Mouse (Mus musculus) kidney, adult 8-10 months (tissue): ENCODE measurements around the gene Dlg1.
"Not testable (repeated sequence)": the region's sequence is repeated elsewhere in the genome, so short reads cannot be mapped to it uniquely, and the experiment has no call there.

Source experiments
- DNase-seq, 2 experiments: peaks; one replicate each; pipeline ENCODE4 v3.0.0; 2022

Gene Dlg1

GRCm38 (mm10) chr16:31658539-31659334 is 4.5 kb upstream of the Dlg1 start:
- peak; percentile 32 to 43 for DNase-seq

DNA sequence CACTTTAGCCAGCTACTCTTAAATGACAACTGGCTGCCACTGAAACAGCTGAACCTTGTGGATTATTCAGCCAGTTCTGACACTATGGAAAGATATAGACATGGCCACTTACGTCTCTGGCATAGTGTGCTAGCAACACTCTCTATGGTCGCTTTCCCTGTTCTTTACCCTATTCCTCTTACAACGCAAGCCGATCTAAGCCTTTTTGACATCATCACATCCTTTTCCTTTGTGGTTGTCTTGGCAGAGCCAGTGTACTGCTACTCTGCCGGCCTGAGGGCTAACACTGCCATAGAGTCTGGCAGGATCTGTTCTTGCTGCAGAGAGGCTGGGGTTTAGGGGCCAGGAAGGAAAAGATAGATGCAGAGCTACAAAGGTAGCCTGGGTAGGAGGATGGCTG is 3.8 kb upstream of the Dlg1 start:
- DNase-seq = no peak

GRCm38 (mm10) chr16:31662556-31663378 is 476 bp upstream of the Dlg1 start:
- no peak for DNase-seq

GRCm38 (mm10) chr16:31664287-31664597 is 999 bp downstream of the Dlg1 start:
- DNase-seq = no peak

- DNase-seq = no peak
Measured at GRCm38 (mm10) chr16:31672202-31672601, 9.0 kb downstream of the Dlg1 start.

- DNase-seq = no peak
Measured at GRCm38 (mm10) chr16:31677463-31677862, 14.2 kb downstream of the Dlg1 start.

GRCm38 (mm10) chr16:31682291-31682690 is 19.0 kb downstream of the Dlg1 start:
- no peak for DNase-seq

GRCm38 (mm10) chr16:31683670-31684430 is 20.6 kb downstream of the Dlg1 start:
- peak; percentile 42 to 59 for DNase-seq

DNA sequence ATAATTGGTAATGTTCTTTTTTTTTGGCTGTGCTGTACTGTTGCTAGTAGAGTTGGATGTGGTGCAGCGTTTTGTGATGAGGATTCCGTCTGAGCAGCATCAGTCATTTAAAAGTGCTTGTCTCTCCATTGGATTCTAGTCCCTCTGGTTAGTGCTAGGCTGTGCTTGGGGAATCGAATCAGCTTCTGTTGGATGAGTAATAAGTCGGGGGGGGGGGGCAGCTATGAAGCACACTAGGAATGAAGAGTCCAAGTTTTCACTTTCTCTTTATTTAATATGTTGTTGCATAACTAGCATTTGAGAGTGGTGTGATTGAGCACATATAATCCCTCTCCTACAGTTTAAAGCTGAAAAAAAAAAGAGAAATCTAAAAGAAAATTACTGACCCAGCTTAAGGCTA is 21.5 kb downstream of the Dlg1 start:
- DNase-seq = no peak

GRCm38 (mm10) chr16:31687766-31688165 is 24.5 kb downstream of the Dlg1 start:
- DNase-seq = peak in 1 of 2 experiments; percentile 32

- no peak for DNase-seq
Measured at GRCm38 (mm10) chr16:31695286-31696020, 32.2 kb downstream of the Dlg1 start.

GRCm38 (mm10) chr16:31696367-31696766 is 33.1 kb downstream of the Dlg1 start:
- DNase-seq = no peak

DNA sequence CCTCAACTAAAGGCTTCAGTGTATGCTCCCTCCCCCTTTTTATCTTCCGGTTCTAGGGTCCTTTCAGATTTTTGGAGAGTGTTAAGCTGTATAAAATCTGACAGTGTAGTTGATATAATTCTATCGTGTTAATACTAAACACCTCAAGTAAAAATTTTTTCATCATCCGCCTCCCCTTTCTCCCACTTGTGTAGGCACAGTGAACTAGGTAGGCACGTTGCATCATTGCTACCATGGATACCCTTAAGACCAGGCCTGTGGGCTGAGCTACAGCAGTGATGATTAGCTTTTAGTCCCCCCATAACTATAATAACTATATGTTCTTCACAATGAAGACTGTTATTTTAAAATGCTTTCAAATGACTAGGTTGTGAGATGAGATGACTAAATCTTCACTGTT is 34.1 kb downstream of the Dlg1 start:
- DNase-seq = no peak

GRCm38 (mm10) chr16:31705213-31705612 is 42.0 kb downstream of the Dlg1 start:
- DNase-seq = no peak

GRCm38 (mm10) chr16:31705904-31706303 is 42.7 kb downstream of the Dlg1 start:
- no peak for DNase-seq

GRCm38 (mm10) chr16:31707326-31707725 is 44.1 kb downstream of the Dlg1 start:
- DNase-seq = no peak

- no peak for DNase-seq
Measured at GRCm38 (mm10) chr16:31722991-31723390, 59.7 kb downstream of the Dlg1 start.

DNA sequence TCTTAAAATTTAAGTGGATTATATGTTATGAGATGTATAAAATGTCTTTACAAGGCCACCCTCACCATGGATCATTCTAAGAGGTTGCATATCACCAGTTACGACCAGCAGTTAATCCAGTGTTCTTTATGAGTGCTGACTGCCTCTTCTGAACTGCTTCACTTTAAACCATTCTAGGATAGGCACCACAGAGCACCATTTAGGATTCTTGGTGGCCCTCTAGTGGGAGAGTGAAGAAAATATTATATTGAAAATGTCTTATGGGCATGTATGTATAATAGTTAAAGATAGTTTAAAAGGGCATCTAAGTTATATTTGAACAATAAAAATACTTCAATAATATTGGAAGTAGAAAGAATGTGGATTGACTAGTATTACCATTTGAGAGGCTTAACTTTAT is 60.9 kb downstream of the Dlg1 start:
- peak in 1 of 2 experiments; percentile 20 for DNase-seq

DNA sequence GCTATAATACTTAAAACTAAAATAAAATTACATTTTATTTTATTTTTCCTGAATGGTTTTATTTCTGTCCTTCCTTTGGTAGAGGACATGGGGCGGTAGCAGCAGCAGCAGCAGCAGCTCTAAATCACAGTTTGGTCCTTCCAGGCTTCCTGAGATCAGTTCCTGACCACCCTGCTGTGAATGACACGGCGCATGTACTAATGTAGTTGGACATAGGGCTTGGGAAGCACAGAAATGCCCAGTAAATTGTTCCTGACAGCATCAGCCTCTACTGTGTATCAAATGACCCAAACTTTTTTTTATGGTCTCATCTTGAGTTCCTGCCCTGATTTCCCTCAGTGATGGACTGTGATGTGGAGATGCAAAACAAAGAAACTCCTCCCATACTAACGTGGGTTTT is 61.6 kb downstream of the Dlg1 start:
- no peak for DNase-seq

DNA sequence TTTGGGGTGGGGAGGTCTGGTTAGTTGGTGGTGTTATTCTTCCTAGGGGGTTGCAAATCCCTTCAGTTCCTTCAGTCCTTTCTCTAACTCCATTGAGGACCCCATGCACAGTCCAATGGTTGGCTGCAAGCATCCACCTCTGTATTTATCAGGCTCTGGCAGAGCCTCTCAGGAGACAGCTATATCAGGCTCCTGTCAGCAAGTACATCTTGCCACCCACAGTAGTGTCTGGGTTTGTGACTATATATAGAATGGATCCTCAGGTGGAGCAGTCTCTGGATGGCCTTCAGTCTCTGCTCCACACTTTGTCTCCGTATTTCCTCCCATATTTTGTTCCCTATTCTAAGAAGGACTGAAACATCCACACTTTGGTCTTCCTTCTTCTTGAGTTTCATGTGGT is 67.7 kb downstream of the Dlg1 start:
- DNase-seq = not testable (repeated sequence)

DNA sequence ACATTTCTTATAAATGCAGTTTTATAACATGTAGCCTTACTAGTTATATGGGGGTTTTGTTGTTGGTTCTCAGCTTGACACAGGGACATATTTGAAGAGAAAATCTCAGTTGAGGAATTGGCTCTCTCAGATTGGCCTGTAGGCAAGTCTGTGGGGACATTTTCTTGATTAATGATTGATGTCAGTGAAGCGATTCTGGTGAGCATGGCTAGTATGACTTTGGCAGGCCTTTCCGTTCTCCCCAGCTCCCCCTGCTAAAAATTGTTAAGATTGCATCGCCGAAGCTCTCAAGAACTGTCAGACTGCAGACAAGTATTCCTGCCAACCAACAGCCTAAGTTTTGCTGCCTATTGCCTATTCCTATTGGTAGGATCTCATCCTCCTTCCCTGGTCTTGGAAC is 73.8 kb downstream of the Dlg1 start:
- DNase-seq = peak; percentile 29 to 34

DNA sequence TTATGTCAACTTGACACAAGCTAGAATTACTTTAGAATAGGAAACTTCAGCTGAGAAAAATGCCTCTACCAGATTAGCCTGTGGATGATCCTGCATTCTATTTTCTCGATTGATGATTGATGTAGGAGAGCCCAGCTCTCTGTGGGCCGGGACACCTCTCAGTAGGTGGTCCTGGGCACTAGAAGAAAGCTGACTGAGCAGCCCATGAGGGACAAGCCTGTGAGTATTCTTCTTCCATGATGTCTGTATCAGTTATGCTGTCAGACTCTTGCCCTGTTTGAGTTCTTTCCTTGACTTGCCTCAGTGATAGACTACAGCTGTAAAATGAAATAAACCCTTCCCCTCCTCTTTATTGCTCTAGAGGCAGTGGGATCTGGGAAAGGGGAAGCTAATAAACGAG is 74.5 kb downstream of the Dlg1 start:
- no peak for DNase-seq

DNA sequence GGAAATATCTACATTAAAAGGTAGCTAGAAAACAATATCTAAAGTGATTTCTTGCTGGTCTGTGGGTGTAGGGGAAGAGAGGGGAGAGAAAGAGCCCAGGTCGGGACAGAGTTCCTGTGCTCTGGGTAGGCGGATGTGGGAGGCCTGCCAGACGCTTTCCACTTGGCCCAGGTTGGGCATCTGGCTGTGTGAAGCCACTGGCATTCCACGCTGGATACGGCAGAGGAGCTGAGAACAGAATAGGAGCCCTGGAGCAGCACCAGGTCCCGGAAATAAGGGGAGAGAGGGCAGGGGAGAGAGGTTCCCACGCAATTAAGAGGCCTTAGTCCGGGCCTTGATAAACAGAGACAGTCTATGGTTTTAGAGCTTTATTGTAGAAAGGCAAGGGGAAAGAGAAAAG is 77.0 kb downstream of the Dlg1 start:
- peak; percentile 38 to 65 for DNase-seq
